Mouse (Mus musculus): ENCODE results near the gene Trpc7. TPM values are rescaled to one million over a fixed set of nuclear protein-coding genes. Genes with fewer than 3 reads are reported as not detected.
A peak's percentile ranks its signal among the peaks of the same experiment; 100 is the strongest.

Gene Trpc7
- polyA plus RNA-seq, 1 experiment from 2014 or later: not detected

GRCm38 (mm10) chr13:56742325-56742901, 153.4 kb downstream of the Trpc7 start:
- peak; percentile 49; the same call in 1 of the 2 replicates for ATAC-seq (ENCODE audit: low read depth)
- H3K9ac ChIP-seq (ENCODE audit: low read length): no peak overlapping the region
- no peak overlapping the region for H3K27ac ChIP-seq (ENCODE audit: low read length)
- peaks cover 19% of the 10 kb centered on the region for H3K4me1 ChIP-seq (replicated peaks; ENCODE audit: control insufficient read depth, insufficient read depth, low read length)
- WGBS: 52% methylated on average over 6 of the region's 6 CpGs
- H3K9me3 ChIP-seq (ENCODE audit: control insufficient read depth, low read length): no peaks in the 10 kb centered on the region
- no peak overlapping the region for H3K4me3 ChIP-seq (ENCODE audit: low read length)
- no peaks in the 10 kb centered on the region for H3K27me3 ChIP-seq (ENCODE audit: control insufficient read depth, insufficient read depth, low read depth, low read length)
- no peak overlapping the region for H3K4me2 ChIP-seq (ENCODE audit: low read depth, low read length)
- peaks cover 16% of the 10 kb centered on the region for H3K36me3 ChIP-seq (ENCODE audit: control insufficient read depth, insufficient read depth, low read length)

- no peak for ATAC-seq (ENCODE audit: low read depth)
- Histone ChIP-seq H3K9me3 (ENCODE audit: control insufficient read depth, low read length) (no peaks in the 10 kb centered on the region), H3K4me3 (ENCODE audit: low read length) (no peak overlapping the region), H3K9ac (ENCODE audit: low read length) (no peak overlapping the region), H3K27ac (ENCODE audit: low read length) (no peak overlapping the region), H3K27me3 (ENCODE audit: control insufficient read depth, insufficient read depth, low read depth, low read length) (no peaks in the 10 kb centered on the region), H3K36me3 (ENCODE audit: control insufficient read depth, insufficient read depth, low read length) (peaks cover 18% of the 10 kb centered on the region), H3K4me1 (replicated peaks; ENCODE audit: control insufficient read depth, insufficient read depth, low read length) (peaks cover 13% of the 10 kb centered on the region), H3K4me2 (ENCODE audit: low read depth, low read length) (no peak overlapping the region)
- 66% methylated on average over 7 of the region's 7 CpGs for WGBS
Observed at GRCm38 (mm10) chr13:56741691-56742090, 154.1 kb downstream of the Trpc7 start.

- H3K36me3 ChIP-seq (ENCODE audit: control insufficient read depth, insufficient read depth, low read length): peaks cover 23% of the 10 kb centered on the region
- 79% methylated on average over 6 of the region's 6 CpGs for WGBS
- no peak for ATAC-seq (ENCODE audit: low read depth)
Observed at GRCm38 (mm10) chr13:56740496-56740895, 155.3 kb downstream of the Trpc7 start.

GRCm38 (mm10) chr13:56739556-56739955, 156.2 kb downstream of the Trpc7 start:
- H3K4me1 ChIP-seq (replicated peaks; ENCODE audit: control insufficient read depth, insufficient read depth, low read length): peaks cover 8% of the 10 kb centered on the region
- H3K27me3 ChIP-seq (ENCODE audit: control insufficient read depth, insufficient read depth, low read depth, low read length): no peaks in the 10 kb centered on the region
- H3K4me2 ChIP-seq (ENCODE audit: low read depth, low read length): no peak overlapping the region
- WGBS: 86% methylated on average over 5 of the region's 5 CpGs
- no peak overlapping the region for H3K27ac ChIP-seq (ENCODE audit: low read length)
- peaks cover 25% of the 10 kb centered on the region for H3K36me3 ChIP-seq (ENCODE audit: control insufficient read depth, insufficient read depth, low read length)
- H3K4me3 ChIP-seq (ENCODE audit: low read length): no peak overlapping the region
- H3K9ac ChIP-seq (ENCODE audit: low read length): no peak overlapping the region
- H3K9me3 ChIP-seq (ENCODE audit: control insufficient read depth, low read length): no peaks in the 10 kb centered on the region
- ATAC-seq (ENCODE audit: low read depth): no peak

More at GRCm38 (mm10) chr13:56740496-56740895, 155.3 kb downstream of the Trpc7 start:
- Histone ChIP-seq H3K9ac (ENCODE audit: low read length) (no peak overlapping the region), H3K4me2 (ENCODE audit: low read depth, low read length) (no peak overlapping the region), H3K27me3 (ENCODE audit: control insufficient read depth, insufficient read depth, low read depth, low read length) (no peaks in the 10 kb centered on the region), H3K9me3 (ENCODE audit: control insufficient read depth, low read length) (no peaks in the 10 kb centered on the region), H3K27ac (ENCODE audit: low read length) (no peak overlapping the region), H3K4me1 (replicated peaks; ENCODE audit: control insufficient read depth, insufficient read depth, low read length) (peaks cover 8% of the 10 kb centered on the region), H3K4me3 (ENCODE audit: low read length) (no peak overlapping the region)

GRCm38 (mm10) chr13:56735212-56735875, 160.4 kb downstream of the Trpc7 start:
- no peaks in the 10 kb centered on the region for H3K27me3 ChIP-seq (ENCODE audit: control insufficient read depth, insufficient read depth, low read depth, low read length)
- no peak overlapping the region for H3K4me2 ChIP-seq (ENCODE audit: low read depth, low read length)
- no peak overlapping the region for H3K9ac ChIP-seq (ENCODE audit: low read length)
- H3K9me3 ChIP-seq (ENCODE audit: control insufficient read depth, low read length): no peaks in the 10 kb centered on the region
- peaks cover 39% of the 10 kb centered on the region for H3K36me3 ChIP-seq (ENCODE audit: control insufficient read depth, insufficient read depth, low read length)
- no peak for ATAC-seq (ENCODE audit: low read depth)
- no peak overlapping the region for H3K4me3 ChIP-seq (ENCODE audit: low read length)
- H3K27ac ChIP-seq (ENCODE audit: low read length): no peak overlapping the region
- WGBS: 42% methylated on average over 6 of the region's 6 CpGs
- H3K4me1 ChIP-seq (replicated peaks; ENCODE audit: control insufficient read depth, insufficient read depth, low read length): no peaks in the 10 kb centered on the region

- H3K9me3 ChIP-seq (ENCODE audit: control insufficient read depth, low read length): no peaks in the 10 kb centered on the region
- H3K4me1 ChIP-seq (replicated peaks; ENCODE audit: control insufficient read depth, insufficient read depth, low read length): no peaks in the 10 kb centered on the region
- no peaks in the 10 kb centered on the region for H3K27me3 ChIP-seq (ENCODE audit: control insufficient read depth, insufficient read depth, low read depth, low read length)
- no peak overlapping the region for H3K9ac ChIP-seq (ENCODE audit: low read length)
- H3K4me2 ChIP-seq (ENCODE audit: low read depth, low read length): no peak overlapping the region
- 79% methylated on average over 4 of the region's 4 CpGs for WGBS
- ATAC-seq (ENCODE audit: low read depth): no peak
- H3K36me3 ChIP-seq (ENCODE audit: control insufficient read depth, insufficient read depth, low read length): peaks cover 40% of the 10 kb centered on the region
- H3K27ac ChIP-seq (ENCODE audit: low read length): no peak overlapping the region
- no peak overlapping the region for H3K4me3 ChIP-seq (ENCODE audit: low read length)
Observed at GRCm38 (mm10) chr13:56734617-56735016, 161.2 kb downstream of the Trpc7 start.

GRCm38 (mm10) chr13:56729046-56729445, 166.7 kb downstream of the Trpc7 start:
- ATAC-seq (ENCODE audit: low read depth): no peak

GRCm38 (mm10) chr13:56726551-56726950, 169.2 kb downstream of the Trpc7 start:
- Histone ChIP-seq H3K4me3 (ENCODE audit: low read length) (no peak overlapping the region), H3K27me3 (ENCODE audit: control insufficient read depth, insufficient read depth, low read depth, low read length) (no peaks in the 10 kb centered on the region), H3K9ac (ENCODE audit: low read length) (no peak overlapping the region), H3K36me3 (ENCODE audit: control insufficient read depth, insufficient read depth, low read length) (peaks cover 48% of the 10 kb centered on the region), H3K4me2 (ENCODE audit: low read depth, low read length) (no peak overlapping the region), H3K9me3 (ENCODE audit: control insufficient read depth, low read length) (no peaks in the 10 kb centered on the region), H3K4me1 (replicated peaks; ENCODE audit: control insufficient read depth, insufficient read depth, low read length) (no peaks in the 10 kb centered on the region), H3K27ac (ENCODE audit: low read length) (no peak overlapping the region)
- ATAC-seq (ENCODE audit: low read depth): no peak
- 82% methylated on average over 4 of the region's 4 CpGs for WGBS

More at GRCm38 (mm10) chr13:56729046-56729445, 166.7 kb downstream of the Trpc7 start:
- Histone ChIP-seq H3K36me3 (ENCODE audit: control insufficient read depth, insufficient read depth, low read length) (peaks cover 51% of the 10 kb centered on the region), H3K27ac (ENCODE audit: low read length) (no peak overlapping the region), H3K9me3 (ENCODE audit: control insufficient read depth, low read length) (no peaks in the 10 kb centered on the region), H3K9ac (ENCODE audit: low read length) (no peak overlapping the region), H3K4me3 (ENCODE audit: low read length) (no peak overlapping the region), H3K27me3 (ENCODE audit: control insufficient read depth, insufficient read depth, low read depth, low read length) (no peaks in the 10 kb centered on the region), H3K4me1 (replicated peaks; ENCODE audit: control insufficient read depth, insufficient read depth, low read length) (no peaks in the 10 kb centered on the region), H3K4me2 (ENCODE audit: low read depth, low read length) (no peak overlapping the region)
- 88% methylated on average over 7 of the region's 7 CpGs for WGBS
